Mouse (Mus musculus) stomach, embryonic 14.5 days (tissue): ENCODE measurements at regions not wholly inside any gene's neighbourhood (a gene's known extent, or its start where the extent isn't known, plus 50 kb on each side); places are given as distances from the start of the nearest gene placed in this dataset.

ENCODE experiments used
- ATAC-seq: fragments of 200-750 bp; cut with Nextera tagmentation; 2 replicates; pipeline ENCODE4 v1.8.0; 2017; ENCODE audit warnings: low read depth, moderate TSS enrichment; ENCODE audit not compliant: insufficient number of reproducible peaks, insufficient read depth, low FRiP score
- H3K27ac ChIP-seq: fragments of 300-500 bp; sonication (generic); 2 replicates; pipeline ENCODE4 v1.5.1; 2014; ENCODE audit warnings: mild to moderate bottlenecking, low read length, moderate library complexity, mixed read lengths
- H3K27me3 ChIP-seq: fragments of 300-500 bp; sonication (generic); 2 replicates; pipeline ENCODE4 v1.6.1; 2014; ENCODE audit warnings: low read length, control low read depth, mixed read lengths; ENCODE audit not compliant: control insufficient read depth, insufficient read depth
- H3K36me3 ChIP-seq: fragments of 300-500 bp; sonication (generic); 2 replicates; pipeline ENCODE4 v1.6.1; 2014; ENCODE audit warnings: mild to moderate bottlenecking, control low read depth, low read length, moderate library complexity, mixed read lengths; ENCODE audit not compliant: control insufficient read depth, insufficient read depth
- H3K4me1 ChIP-seq: fragments of 300-500 bp; sonication (generic); 2 replicates; pipeline ENCODE4 v1.6.1; 2014; ENCODE audit warnings: low read length, control low read depth, mixed read lengths; ENCODE audit not compliant: control insufficient read depth, insufficient read depth
- H3K4me2 ChIP-seq: fragments of 300-500 bp; sonication (generic); replicated peaks from 2 replicates; pipeline ENCODE4 v1.6.1; 2014; ENCODE audit warnings: low read depth, low read length, control low read depth
- H3K4me3 ChIP-seq: fragments of 300-500 bp; sonication (generic); 2 replicates; pipeline ENCODE4 v1.5.1; 2014; ENCODE audit warnings: low read depth, low read length, control low read depth
- H3K9ac ChIP-seq: fragments of 300-500 bp; sonication (generic); replicated peaks from 2 replicates; pipeline ENCODE4 v1.6.1; 2014; ENCODE audit warnings: low read depth, mild to moderate bottlenecking, control low read depth, low read length, moderate library complexity, mixed read lengths
- H3K9me3 ChIP-seq: fragments of 300-500 bp; sonication (generic); 2 replicates; pipeline ENCODE4 v1.6.1; 2016; ENCODE audit warnings: low read depth, low read length, control low read depth; ENCODE audit not compliant: control insufficient read depth
- WGBS: fragments of 180-500 bp; shearing (Covaris S2); extraction: QIAGEN DNeasy Blood & Tissue Kit; methylation state at CpG from one replicate; pipeline ENCODE4 v1.1.7; 2014; 5-methylcytosine and 5-hydroxymethylcytosine counted together

GRCm38 (mm10) chr8:35136643-35137042, 628.9 kb upstream of the Gm19410 start:
- no peaks in the 10 kb centered on the region for H3K4me1 ChIP-seq
- H3K9me3 ChIP-seq = no peaks in the 10 kb centered on the region
- H3K27ac ChIP-seq = no peak overlapping the region
- ATAC-seq = no peak
- H3K27me3 ChIP-seq = no peaks in the 10 kb centered on the region
- H3K9ac ChIP-seq = no peak overlapping the region
- no peak overlapping the region for H3K4me3 ChIP-seq
- H3K36me3 ChIP-seq = no peaks in the 10 kb centered on the region
- no peak overlapping the region for H3K4me2 ChIP-seq
- WGBS = 77% methylated on average over 3 of the region's 3 CpGs

GRCm38 (mm10) chr8:35140775-35141174, 624.8 kb upstream of the Gm19410 start:
- 61% methylated on average over 1 of the region's 1 CpGs for WGBS
- no peak overlapping the region for H3K4me3 ChIP-seq
- no peaks in the 10 kb centered on the region for H3K36me3 ChIP-seq
- no peaks in the 10 kb centered on the region for H3K9me3 ChIP-seq
- 0 out of 2 replicates have a peak, but pooled peaks cover 4% of the 10 kb centered on the region for H3K4me1 ChIP-seq
- H3K27me3 ChIP-seq = no peaks in the 10 kb centered on the region
- no peak overlapping the region for H3K4me2 ChIP-seq
- no peak overlapping the region for H3K9ac ChIP-seq
- ATAC-seq = no peak
- no peak overlapping the region for H3K27ac ChIP-seq

GRCm38 (mm10) chr8:35143018-35143656, 622.5 kb upstream of the Gm19410 start:
- Histone ChIP-seq H3K4me1 (0 out of 2 replicates have a peak, but pooled peaks cover 4% of the 10 kb centered on the region), H3K27me3 (no peaks in the 10 kb centered on the region), H3K4me3 (no peak overlapping the region), H3K36me3 (no peaks in the 10 kb centered on the region), H3K27ac (no peak overlapping the region), H3K9me3 (no peaks in the 10 kb centered on the region), H3K4me2 (no peak overlapping the region), H3K9ac (no peak overlapping the region)
- WGBS = 33% methylated on average over 8 of the region's 8 CpGs
- no peak for ATAC-seq

DNA sequence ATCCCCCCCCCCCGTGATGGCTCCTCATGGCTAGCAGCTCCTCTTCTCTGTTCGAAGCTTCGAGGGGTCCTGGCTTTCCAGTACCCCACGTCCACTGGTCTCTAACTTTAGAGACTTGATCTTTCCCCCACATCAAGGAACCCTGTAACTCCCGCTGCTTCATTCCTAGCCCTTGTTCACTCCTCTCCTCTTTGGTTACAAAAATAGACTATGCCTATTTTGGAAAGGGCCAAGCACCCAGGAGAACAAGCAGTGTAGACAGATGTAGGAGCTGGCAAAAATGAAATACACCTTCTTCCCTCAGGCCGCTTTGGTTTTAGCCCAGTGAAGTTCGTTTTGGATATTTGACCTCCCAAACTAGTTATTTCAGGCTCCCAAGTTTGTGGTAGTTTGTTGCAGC, 621.9 kb upstream of the Gm19410 start:
- no peak overlapping the region for H3K27ac ChIP-seq
- H3K9me3 ChIP-seq = no peaks in the 10 kb centered on the region
- no peaks in the 10 kb centered on the region for H3K27me3 ChIP-seq
- no peak overlapping the region for H3K4me3 ChIP-seq
- 47% methylated on average over 7 of the region's 7 CpGs for WGBS
- H3K4me2 ChIP-seq = no peak overlapping the region
- H3K9ac ChIP-seq = no peak overlapping the region
- 0 out of 2 replicates have a peak, but pooled peaks cover 4% of the 10 kb centered on the region for H3K4me1 ChIP-seq
- H3K36me3 ChIP-seq = no peaks in the 10 kb centered on the region
- ATAC-seq = no peak

DNA sequence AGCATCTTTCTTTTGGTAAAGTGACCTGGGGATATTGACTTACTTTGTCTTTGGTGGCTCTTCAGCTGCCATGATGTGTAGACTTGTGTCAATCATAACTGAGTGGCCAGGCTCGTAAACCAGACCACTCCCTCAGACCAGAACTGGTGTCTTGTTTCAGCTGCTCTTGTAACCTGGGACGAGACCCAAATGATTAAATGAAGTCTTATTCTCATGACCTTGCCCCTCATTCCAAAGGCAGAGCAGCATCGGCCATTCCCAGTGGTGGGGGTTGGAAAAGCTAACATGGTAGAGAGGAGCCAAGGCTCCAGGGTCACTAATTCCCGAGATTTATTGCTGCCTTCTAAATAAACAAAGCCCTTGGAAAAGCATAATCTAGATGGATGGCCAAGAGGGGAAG, 621.2 kb upstream of the Gm19410 start:
- Histone ChIP-seq H3K36me3 (no peaks in the 10 kb centered on the region), H3K27ac (no peak overlapping the region), H3K9ac (no peak overlapping the region), H3K9me3 (no peaks in the 10 kb centered on the region), H3K4me3 (no peak overlapping the region), H3K4me1 (0 out of 2 replicates have a peak, but pooled peaks cover 4% of the 10 kb centered on the region), H3K27me3 (no peaks in the 10 kb centered on the region), H3K4me2 (no peak overlapping the region)
- WGBS = 16% methylated on average over 4 of the region's 4 CpGs
- ATAC-seq = no peak

- Histone ChIP-seq H3K4me1 (0 out of 2 replicates have a peak, but pooled peaks cover 4% of the 10 kb centered on the region), H3K4me2 (no peak overlapping the region), H3K4me3 (no peak overlapping the region), H3K9ac (no peak overlapping the region), H3K27ac (no peak overlapping the region), H3K36me3 (no peaks in the 10 kb centered on the region), H3K27me3 (no peaks in the 10 kb centered on the region), H3K9me3 (no peaks in the 10 kb centered on the region)
- WGBS = 87% methylated on average over 8 of the region's 8 CpGs
- no peak for ATAC-seq
Observed at GRCm38 (mm10) chr8:35147481-35147880, 618.1 kb upstream of the Gm19410 start.

GRCm38 (mm10) chr8:35147967-35148366, 617.6 kb upstream of the Gm19410 start:
- 88% methylated on average over 8 of the region's 8 CpGs for WGBS
- Histone ChIP-seq H3K4me3 (no peak overlapping the region), H3K4me1 (0 out of 2 replicates have a peak, but pooled peaks cover 4% of the 10 kb centered on the region), H3K36me3 (no peaks in the 10 kb centered on the region), H3K9ac (no peak overlapping the region), H3K9me3 (no peaks in the 10 kb centered on the region), H3K27ac (no peak overlapping the region), H3K27me3 (no peaks in the 10 kb centered on the region), H3K4me2 (no peak overlapping the region)
- ATAC-seq = no peak

DNA sequence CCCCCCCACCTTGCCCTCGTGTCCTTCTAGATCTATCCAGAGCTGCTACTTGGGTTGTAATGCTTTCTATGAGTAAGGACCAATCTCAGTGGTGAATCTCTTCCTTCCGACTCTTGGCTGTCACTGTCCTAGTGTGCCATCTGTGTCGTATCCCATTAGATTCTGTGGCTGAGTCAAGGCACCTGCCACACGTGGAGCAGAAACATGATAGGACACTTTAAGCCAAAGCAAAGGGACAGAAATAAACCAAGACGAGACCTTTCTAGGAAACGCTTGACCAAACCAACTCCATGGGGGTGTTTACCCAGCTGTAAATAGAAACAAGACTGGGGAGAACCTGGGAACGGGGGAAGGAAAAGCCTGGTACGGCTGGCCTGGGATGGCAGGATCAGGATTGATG, 613.0 kb upstream of the Gm19410 start:
- no peak for ATAC-seq
- Histone ChIP-seq H3K36me3 (no peaks in the 10 kb centered on the region), H3K4me3 (no peak overlapping the region), H3K27me3 (no peaks in the 10 kb centered on the region), H3K9me3 (no peaks in the 10 kb centered on the region), H3K27ac (no peak overlapping the region), H3K4me2 (no peak overlapping the region), H3K4me1 (no peaks in the 10 kb centered on the region), H3K9ac (no peak overlapping the region)
- WGBS = 54% methylated on average over 8 of the region's 8 CpGs

DNA sequence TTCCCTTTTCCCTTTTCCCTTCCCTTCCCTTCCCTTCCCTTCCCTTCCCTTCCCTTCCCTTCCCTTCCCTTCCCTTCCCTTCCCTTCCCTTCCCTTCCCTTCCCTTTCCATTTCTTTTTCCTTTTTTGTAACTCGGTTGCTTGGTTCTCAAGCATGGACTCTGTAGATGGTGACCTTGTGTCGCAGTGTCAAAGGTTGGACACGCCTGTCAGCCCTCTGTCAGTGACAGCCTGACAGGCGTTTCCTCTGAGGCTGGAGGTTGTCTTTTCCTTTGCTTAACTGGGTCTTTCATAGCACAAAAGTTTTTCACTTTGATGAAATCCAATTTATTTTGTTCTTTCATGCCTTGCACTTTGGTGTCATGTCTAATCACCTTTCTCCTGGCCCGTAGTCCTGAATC, 609.3 kb upstream of the Gm19410 start:
- H3K27me3 ChIP-seq = no peaks in the 10 kb centered on the region
- H3K9me3 ChIP-seq = no peaks in the 10 kb centered on the region
- no peak overlapping the region for H3K4me3 ChIP-seq
- H3K27ac ChIP-seq = no peak overlapping the region
- 51% methylated on average over 5 of the region's 5 CpGs for WGBS
- no peaks in the 10 kb centered on the region for H3K4me1 ChIP-seq
- H3K4me2 ChIP-seq = no peak overlapping the region
- no peak for ATAC-seq
- no peaks in the 10 kb centered on the region for H3K36me3 ChIP-seq
- H3K9ac ChIP-seq = no peak overlapping the region
